Mouse (Mus musculus) neural tube, embryonic 14.5 days (tissue): Measurements from ENCODE around the gene Rabif. TPM values are rescaled to one million over a fixed set of nuclear protein-coding genes. Genes with fewer than 3 reads are reported as not detected.

Experiments
- ATAC-seq: fragments of 200-750 bp; cut with Nextera tagmentation; 2 replicates; pipeline ENCODE4 v1.8.0; 2017; ENCODE audit warnings: low read depth, mild to moderate bottlenecking, moderate TSS enrichment, moderate library complexity
- H3K27ac ChIP-seq: fragments of 300-500 bp; sonication (generic); 2 replicates; pipeline ENCODE4 v1.5.1; 2014; ENCODE audit warnings: low read depth, mild to moderate bottlenecking, control low read depth, low read length, moderate library complexity, mixed read lengths
- H3K27me3 ChIP-seq: fragments of 300-500 bp; sonication (generic); 2 replicates; pipeline ENCODE4 v1.6.1; 2014; ENCODE audit warnings: low read length; ENCODE audit not compliant: control insufficient read depth, insufficient read depth
- H3K36me3 ChIP-seq: fragments of 300-500 bp; sonication (generic); 2 replicates; pipeline ENCODE4 v1.6.1; 2014; ENCODE audit warnings: low read length, mixed read lengths; ENCODE audit not compliant: control insufficient read depth, insufficient read depth
- H3K4me1 ChIP-seq: fragments of 300-500 bp; sonication (generic); 2 replicates; pipeline ENCODE4 v1.6.1; 2014; ENCODE audit warnings: low read length; ENCODE audit not compliant: control insufficient read depth, insufficient read depth
- H3K4me2 ChIP-seq: fragments of 300-500 bp; sonication (generic); 2 replicates; pipeline ENCODE4 v1.6.1; 2014; ENCODE audit warnings: mild to moderate bottlenecking, low read depth, low read length, control low read depth
- H3K4me3 ChIP-seq: fragments of 300-500 bp; sonication (generic); 2 replicates; pipeline ENCODE4 v1.5.1; 2014; ENCODE audit warnings: low read depth, low read length, control low read depth, mixed read lengths
- H3K9ac ChIP-seq: fragments of 300-500 bp; sonication (generic); replicated peaks from 2 replicates; pipeline ENCODE4 v1.6.1; 2014; ENCODE audit warnings: low read depth, mild to moderate bottlenecking, control low read depth, low read length, mixed read lengths
- H3K9me3 ChIP-seq: fragments of 300-500 bp; sonication (generic); 2 replicates; pipeline ENCODE4 v1.6.1; 2016; ENCODE audit warnings: low read length; ENCODE audit not compliant: control insufficient read depth
- WGBS: fragments of 180-500 bp; shearing (Covaris S2); extraction: QIAGEN DNeasy Blood & Tissue Kit; methylation state at CpG from one replicate; pipeline ENCODE4 v1.1.7; 2014; 5-methylcytosine and 5-hydroxymethylcytosine counted together
- polyA plus RNA-seq: library from polyadenylated mRNA; unstranded; fragments of >200 nt; fragmentation: Nextera tagmentation; extraction: Ambion mirVana; gene quantifications from 2 replicates; pipeline ENCODE4 v1.2.1, GENCODE M21; 2014

The Rabif gene
- polyA plus RNA-seq, 1 experiment from 2014 or later = 83.3 TPM

DNA sequence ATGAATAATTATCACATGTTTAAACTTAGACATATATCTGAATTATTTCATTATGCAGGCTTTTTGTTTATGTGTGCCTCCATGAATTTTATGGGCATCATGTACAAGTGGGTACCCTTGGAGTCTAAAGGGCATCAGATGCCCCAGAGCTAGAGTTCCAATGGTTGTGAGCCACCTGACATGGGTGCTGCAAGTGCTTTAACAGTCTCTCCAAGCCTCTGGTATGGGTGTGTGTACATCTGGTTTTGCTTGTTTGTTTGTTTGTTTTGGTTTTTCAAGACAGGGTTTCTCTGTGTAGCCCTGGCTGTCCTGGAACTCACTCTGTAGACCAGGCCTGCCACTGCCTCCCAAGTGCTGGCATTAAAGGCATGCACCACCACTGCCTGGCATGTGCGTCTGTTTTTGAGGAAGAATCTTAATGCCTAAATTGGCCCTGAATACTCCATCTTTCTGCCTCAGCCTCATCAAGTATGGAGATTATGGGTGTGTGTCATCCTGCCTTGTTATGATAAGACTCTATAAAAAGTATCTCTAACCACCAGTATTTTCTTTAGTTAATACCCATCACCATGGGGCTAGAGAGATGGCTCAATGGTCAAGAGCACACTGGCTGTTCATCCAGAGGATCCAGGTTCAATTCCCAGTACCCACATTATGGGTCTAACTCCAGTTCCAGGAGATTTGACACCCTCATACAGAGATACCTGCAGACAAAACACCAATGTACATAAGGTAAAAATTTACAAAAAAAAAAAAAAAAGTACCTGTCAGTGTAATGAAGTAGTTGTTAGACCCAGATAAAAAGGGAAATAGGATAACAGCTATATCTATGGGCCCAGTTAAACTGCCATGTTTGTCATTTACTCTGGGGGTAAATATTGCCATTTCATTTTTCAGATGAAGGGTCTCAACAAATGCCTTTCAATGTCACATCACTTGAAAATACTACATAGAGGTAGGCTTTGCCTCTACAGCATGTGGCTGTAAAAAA lies 33.9 kb upstream of the Rabif start:
- peaks cover 22% of the 10 kb centered on the region for H3K36me3 ChIP-seq
- WGBS = 100% methylated on average over 1 of the region's 1 CpGs
- no peaks in the 10 kb centered on the region for H3K27me3 ChIP-seq
- no peak for ATAC-seq
- no peak overlapping the region for H3K27ac ChIP-seq
- H3K4me3 ChIP-seq = no peak overlapping the region
- H3K4me2 ChIP-seq = no peak overlapping the region
- peaks cover 5% of the 10 kb centered on the region for H3K4me1 ChIP-seq
- H3K9me3 ChIP-seq = no peaks in the 10 kb centered on the region
- no peak overlapping the region for H3K9ac ChIP-seq

DNA sequence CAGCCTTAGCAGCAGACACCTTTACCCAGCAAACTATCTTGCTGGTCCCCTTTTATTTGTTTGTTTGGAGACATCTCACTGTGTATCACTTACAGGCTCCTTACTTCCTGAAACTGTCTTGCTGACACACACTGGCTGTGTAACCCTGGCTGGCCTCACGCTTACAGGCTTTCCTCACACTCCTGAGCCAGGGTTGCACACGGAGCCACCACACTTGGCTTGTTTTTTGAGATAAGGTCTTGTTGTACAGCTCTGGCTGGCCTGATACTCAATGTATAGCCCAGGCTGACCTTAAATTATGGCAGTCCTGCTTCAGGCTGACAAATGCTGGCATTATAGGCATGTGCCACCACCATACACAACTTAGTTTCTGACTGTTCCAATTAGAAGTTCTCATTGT lies 9.8 kb upstream of the Rabif start:
- WGBS = 95% methylated on average over 2 of the region's 2 CpGs
- ATAC-seq = no peak
- Histone ChIP-seq H3K27ac (no peak overlapping the region), H3K27me3 (no peaks in the 10 kb centered on the region), H3K9ac (no peak overlapping the region), H3K36me3 (peaks cover 10% of the 10 kb centered on the region), H3K4me3 (no peak overlapping the region), H3K4me1 (no peaks in the 10 kb centered on the region), H3K9me3 (no peaks in the 10 kb centered on the region), H3K4me2 (no peak overlapping the region)

DNA sequence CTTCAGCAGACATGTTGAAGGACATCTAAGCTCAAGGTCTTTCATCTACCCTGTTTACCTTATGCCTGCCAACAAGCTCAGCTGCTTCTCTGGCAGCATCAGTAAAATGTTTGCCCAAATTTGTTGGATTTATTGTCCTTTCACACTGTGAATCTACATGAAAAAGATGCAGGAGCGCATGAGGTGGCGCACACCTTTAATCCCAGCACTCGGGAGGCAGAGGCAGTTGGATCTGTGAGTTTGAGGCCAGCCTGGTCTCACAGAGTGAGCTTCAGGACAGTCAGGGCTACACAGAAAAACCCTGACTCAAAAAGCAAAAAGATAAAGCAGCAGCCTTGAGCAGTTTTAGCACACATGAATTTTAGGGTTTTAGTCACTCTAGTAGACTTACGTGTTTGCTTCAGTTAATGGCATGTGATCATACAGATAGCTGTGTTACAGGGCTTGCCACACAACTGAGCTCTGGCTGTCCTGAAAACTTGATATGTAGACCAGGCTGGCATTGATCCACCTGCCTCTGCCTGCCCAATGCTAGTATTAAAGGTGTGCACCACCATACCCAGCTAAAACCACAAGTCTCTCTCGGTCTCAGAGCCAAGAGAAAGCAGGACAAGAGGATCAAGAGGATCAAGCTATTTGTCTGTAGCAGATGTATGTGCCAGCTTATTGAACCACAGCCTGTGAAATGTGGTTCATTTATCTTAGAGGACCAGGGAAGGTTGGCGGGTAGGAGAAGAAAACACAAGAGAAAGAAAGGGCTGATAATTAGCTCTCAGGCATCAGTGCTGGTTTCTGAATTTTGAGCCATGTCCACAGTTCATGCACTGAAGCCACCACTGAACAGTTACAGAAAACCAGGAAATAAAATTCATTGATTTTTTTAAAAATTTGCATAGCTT lies 3.3 kb upstream of the Rabif start:
- no peaks in the 10 kb centered on the region for H3K9me3 ChIP-seq
- no peak for ATAC-seq
- no peak overlapping the region for H3K27ac ChIP-seq
- H3K36me3 ChIP-seq = peaks cover 12% of the 10 kb centered on the region
- H3K4me1 ChIP-seq = 0 out of 2 replicates have a peak, but pooled peaks cover 4% of the 10 kb centered on the region
- no peak overlapping the region for H3K9ac ChIP-seq
- H3K27me3 ChIP-seq = no peaks in the 10 kb centered on the region
- WGBS = 95% methylated on average over 6 of the region's 6 CpGs
- H3K4me2 ChIP-seq = no peak overlapping the region
- H3K4me3 ChIP-seq = no peak overlapping the region

DNA sequence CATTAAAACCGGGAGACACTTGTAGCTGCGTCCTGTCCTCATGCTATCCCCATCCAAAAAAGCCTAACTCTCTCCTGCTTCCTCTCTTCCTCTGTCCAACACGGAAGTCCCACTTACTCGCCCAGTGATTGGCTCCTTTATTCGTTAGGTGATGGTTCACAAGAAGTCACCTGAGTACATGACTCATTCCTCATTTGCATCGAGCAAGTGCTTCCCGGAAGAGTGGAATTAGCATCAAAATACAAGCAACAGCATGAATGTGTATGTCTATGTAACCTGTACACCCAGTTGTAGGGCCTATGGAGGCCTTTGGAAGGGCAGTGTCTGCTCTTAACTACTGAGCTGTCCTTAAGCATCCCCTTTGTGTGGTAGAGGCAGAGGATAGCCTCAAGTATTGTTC lies 2.2 kb upstream of the Rabif start:
- peaks cover 12% of the 10 kb centered on the region for H3K36me3 ChIP-seq
- 84% methylated on average over 7 of the region's 7 CpGs for WGBS
- no peaks in the 10 kb centered on the region for H3K9me3 ChIP-seq
- H3K4me1 ChIP-seq = 0 out of 2 replicates have a peak, but pooled peaks cover 5% of the 10 kb centered on the region
- H3K27ac ChIP-seq = no peak overlapping the region
- no peak overlapping the region for H3K9ac ChIP-seq
- no peak for ATAC-seq
- no peaks in the 10 kb centered on the region for H3K27me3 ChIP-seq
- no peak overlapping the region for H3K4me2 ChIP-seq
- H3K4me3 ChIP-seq = no peak overlapping the region

DNA sequence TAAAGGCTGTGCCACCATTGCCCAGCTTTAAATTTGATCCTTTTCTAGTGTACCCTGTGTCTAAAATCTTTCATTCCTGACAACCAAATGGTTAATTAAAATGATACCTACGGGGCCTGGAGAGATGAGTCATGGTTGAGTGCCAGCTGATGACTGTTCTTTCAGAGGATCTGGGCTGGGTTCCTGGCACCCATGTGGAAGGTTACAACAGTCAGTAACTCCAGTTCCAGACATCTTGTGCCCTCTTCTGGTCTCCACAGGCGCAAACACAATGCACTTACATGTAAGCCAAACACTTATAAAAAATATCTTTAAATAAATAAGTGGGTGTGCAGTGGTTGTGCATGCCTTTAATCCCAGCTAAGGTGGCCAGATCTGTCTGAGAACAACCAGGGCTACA lies 952 bp upstream of the Rabif start:
- Histone ChIP-seq H3K9me3 (no peaks in the 10 kb centered on the region), H3K4me3 (no peak overlapping the region; the same call in 1 of the 2 replicates), H3K4me2 (peak overlapping the region; percentile 60; the same call in 1 of the 2 replicates), H3K27ac (no peak overlapping the region), H3K36me3 (peaks cover 12% of the 10 kb centered on the region), H3K4me1 (0 out of 2 replicates have a peak, but pooled peaks cover 5% of the 10 kb centered on the region), H3K9ac (peak overlapping the region; percentile 41; the same call in 1 of the 2 replicates), H3K27me3 (no peaks in the 10 kb centered on the region)
- no peak for ATAC-seq
- 75% methylated on average over 2 of the region's 2 CpGs for WGBS

DNA sequence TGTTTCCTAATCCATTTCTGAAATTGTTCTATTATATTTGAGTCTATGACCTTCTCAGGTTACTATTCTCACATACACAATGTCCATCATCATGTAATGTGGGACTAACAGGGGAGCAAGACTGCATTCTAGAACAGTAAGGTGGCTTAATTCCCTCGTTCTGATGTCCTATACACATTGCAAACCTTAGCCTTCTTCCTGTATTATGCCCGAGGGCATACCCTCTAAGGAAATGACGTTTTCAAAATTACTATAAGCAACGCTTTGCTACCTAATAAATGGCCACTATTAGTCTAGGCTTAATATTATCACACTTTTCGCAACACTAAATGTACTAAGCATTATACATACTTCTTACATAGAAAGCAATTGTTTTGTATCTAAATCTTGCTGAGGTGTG lies 492 bp upstream of the Rabif start:
- H3K4me3 ChIP-seq = peak overlapping the region; percentile 68
- peak overlapping the region; percentile 60 for H3K4me2 ChIP-seq
- WGBS = 23% methylated on average over 5 of the region's 5 CpGs
- ATAC-seq = peak; percentile 20; the same call in 1 of the 2 replicates
- H3K27me3 ChIP-seq = no peaks in the 10 kb centered on the region
- no peaks in the 10 kb centered on the region for H3K9me3 ChIP-seq
- H3K27ac ChIP-seq = peak overlapping the region; percentile 93
- H3K9ac ChIP-seq = peak overlapping the region; percentile 41; the same call in 1 of the 2 replicates
- H3K36me3 ChIP-seq = peaks cover 12% of the 10 kb centered on the region
- H3K4me1 ChIP-seq = 0 out of 2 replicates have a peak, but pooled peaks cover 5% of the 10 kb centered on the region

DNA sequence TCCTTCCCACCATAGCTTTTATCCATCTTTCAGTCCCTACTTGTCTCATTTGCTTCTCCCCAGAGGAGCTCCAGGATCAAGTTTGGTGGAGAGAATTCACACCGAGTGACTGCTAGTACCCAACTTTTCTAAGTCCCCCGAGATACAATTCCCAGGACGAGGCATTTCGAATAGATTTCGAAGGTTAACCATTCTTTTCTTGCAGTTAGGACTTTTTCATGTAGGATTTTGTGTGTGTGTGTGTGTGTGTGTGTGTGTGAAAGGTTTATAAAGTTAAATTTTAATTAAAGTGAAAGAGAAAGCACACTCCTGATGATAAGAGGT lies 730 bp downstream of the Rabif start:
- 19% methylated on average over 5 of the region's 5 CpGs for WGBS
- Histone ChIP-seq H3K27me3 (no peaks in the 10 kb centered on the region), H3K4me1 (0 out of 2 replicates have a peak, but pooled peaks cover 5% of the 10 kb centered on the region), H3K4me3 (peak overlapping the region; percentile 68), H3K9ac (peak overlapping the region; percentile 64), H3K36me3 (peaks cover 3% of the 10 kb centered on the region; the same call in 1 of the 2 replicates), H3K4me2 (peak overlapping the region; percentile 60), H3K27ac (peak overlapping the region; percentile 93), H3K9me3 (no peaks in the 10 kb centered on the region)
- no peak for ATAC-seq

DNA sequence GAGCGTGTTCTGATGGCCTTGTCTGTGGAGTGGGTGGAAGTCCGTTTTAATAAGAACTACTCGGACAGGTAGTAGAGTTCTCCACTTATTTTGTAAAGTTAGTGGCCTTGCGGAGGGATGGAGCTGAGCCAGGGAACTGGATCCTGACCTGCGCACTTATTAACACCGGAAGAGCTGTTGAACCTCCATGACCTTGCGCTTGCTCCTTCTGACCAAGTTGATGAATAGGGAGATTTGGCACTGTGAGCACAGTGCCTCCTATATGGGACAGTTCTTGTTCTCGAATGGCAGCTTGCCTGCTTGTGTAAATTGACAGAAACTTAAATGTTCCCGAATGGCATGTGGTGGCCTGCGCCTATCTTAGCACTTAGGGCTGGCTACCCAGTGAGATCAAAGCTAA lies 1.5 kb downstream of the Rabif start:
- Histone ChIP-seq H3K27me3 (no peaks in the 10 kb centered on the region), H3K4me2 (no peak overlapping the region), H3K9me3 (no peaks in the 10 kb centered on the region), H3K27ac (no peak overlapping the region), H3K36me3 (no peaks in the 10 kb centered on the region), H3K9ac (no peak overlapping the region), H3K4me1 (0 out of 2 replicates have a peak, but pooled peaks cover 5% of the 10 kb centered on the region), H3K4me3 (no peak overlapping the region)
- ATAC-seq = no peak
- WGBS = 90% methylated on average over 10 of the region's 10 CpGs
